Comparison of ENCODE assay signal across 16 mouse cellular contexts in the genomic region with DNA sequence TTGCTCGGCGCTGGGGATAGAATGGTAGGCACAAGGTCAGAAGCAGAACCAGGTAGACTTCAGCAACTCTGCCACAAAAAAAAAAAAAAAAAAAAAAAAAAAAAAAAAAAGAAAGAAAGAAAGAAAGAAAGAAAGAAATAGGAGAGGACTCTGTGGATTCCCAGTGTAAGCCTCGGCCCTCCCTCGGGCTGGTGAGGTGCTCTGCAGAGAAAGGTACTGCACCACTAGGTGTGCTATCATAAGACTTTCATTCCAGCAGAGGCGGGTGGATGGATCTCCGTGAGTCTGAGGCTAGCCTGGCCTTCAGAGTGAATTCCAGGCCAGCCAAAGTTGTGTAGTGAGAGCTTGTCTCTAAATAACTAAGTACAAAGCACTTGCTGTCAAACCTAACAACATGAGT. TPM values are rescaled to one million over a fixed set of nuclear protein-coding genes. Genes with fewer than 3 reads are reported as not detected.
A peak's percentile ranks its signal among the peaks of the same experiment; 100 is the strongest.
DNase-seq lines count a peak whose midpoint lies in the region; ATAC-seq and TF ChIP-seq lines count a peak whose summit lies in the region.
"Had no signal": no experiment of that assay in that cellular context is flagged by ENCODE, and none has a peak within 500 bp of the region (broad histone marks: within the 10 kb centered on the region; RNA-seq: fewer than 3 reads in every experiment).

No protein-coding gene starts in this region.

- no peak overlapping the region for H3K9ac ChIP-seq in lung, embryonic 14.5 days
- H3K9ac ChIP-seq in stomach, postnatal 0 days (ENCODE audit: low read length): no peak overlapping the region
- H3K9ac ChIP-seq: embryonic facial prominence, embryonic 12.5 days; liver, embryonic 15.5 days had no signal

- H3K4me3 ChIP-seq in cerebellum, adult 2 months (replicated peaks; ENCODE audit: insufficient read depth, low read depth, low read length): no peak overlapping the region
- no peak overlapping the region for H3K4me3 ChIP-seq in lung, embryonic 14.5 days (ENCODE audit: low read depth, low read length)
- H3K4me3 ChIP-seq in stomach, postnatal 0 days (ENCODE audit: low read depth, low read length): no peak overlapping the region
- H3K4me3 ChIP-seq: embryonic facial prominence, embryonic 12.5 days; liver, embryonic 15.5 days; megakaryocyte, embryonic 14.5 days had no signal

- no peak for TF ChIP-seq POLR2A in cerebellum, adult 2 months (IDR thresholded peaks at IDR 0.05; ENCODE audit: borderline replicate concordance, insufficient read depth, low read length)

- H3K27ac ChIP-seq in cerebellum, adult 2 months (ENCODE audit: insufficient read depth, low read length): no peak overlapping the region
- H3K27ac ChIP-seq in lung, embryonic 14.5 days (ENCODE audit: low read depth): no peak overlapping the region
- H3K27ac ChIP-seq in stomach, postnatal 0 days (replicated peaks): no peak overlapping the region
- H3K27ac ChIP-seq: embryonic facial prominence, embryonic 12.5 days; liver, embryonic 15.5 days had no signal

- TF ChIP-seq EP300 in stomach, postnatal 0 days (optimal IDR thresholded peaks at IDR 0.05): no peak

- TF ChIP-seq CTCF in cerebellum, adult 2 months (IDR thresholded peaks at IDR 0.05; ENCODE audit: borderline replicate concordance, insufficient read depth, low read depth, low read length): 0 out of 2 replicates have a peak, but pooled peaks have one; percentile 21
- peak; percentile 37; the same call in 1 of the 2 replicates for TF ChIP-seq CTCF in lung, embryonic 14.5 days (IDR thresholded peaks at IDR 0.05; ENCODE audit: low read depth)
- peak; percentile 51 for TF ChIP-seq CTCF in stomach, postnatal 0 days (IDR thresholded peaks at IDR 0.05; ENCODE audit: low read depth)

- no peak overlapping the region for H3K4me2 ChIP-seq in lung, embryonic 14.5 days
- H3K4me2 ChIP-seq in stomach, postnatal 0 days (replicated peaks; ENCODE audit: low read depth): no peak overlapping the region
- H3K4me2 ChIP-seq: embryonic facial prominence, embryonic 12.5 days; liver, embryonic 15.5 days had no signal

- WGBS in cerebellum, adult 2 months: 81% methylated on average over 6 of the region's 6 CpGs
- WGBS in lung, embryonic 14.5 days: 72% methylated on average over 6 of the region's 6 CpGs
- 65% methylated on average over 6 of the region's 6 CpGs for WGBS in stomach, postnatal 0 days

- no peaks in the 10 kb centered on the region for H3K36me3 ChIP-seq in lung, embryonic 14.5 days (ENCODE audit: insufficient read depth)
- no peaks in the 10 kb centered on the region for H3K36me3 ChIP-seq in stomach, postnatal 0 days (ENCODE audit: control insufficient read depth, insufficient read depth, low read length)
- H3K36me3 ChIP-seq: embryonic facial prominence, embryonic 12.5 days; liver, embryonic 15.5 days had no signal

- ATAC-seq in lung, embryonic 14.5 days (ENCODE audit: insufficient read depth): no peak
- ATAC-seq in stomach, postnatal 0 days (ENCODE audit: low FRiP score, low TSS enrichment): peak; percentile 61; the same call in 1 of the 2 replicates

- DNase-seq in cerebellum, adult 2 months: no peak
- no peak for DNase-seq in cerebellum, adult 11 months
- no peak for DNase-seq in lung, embryonic 14.5 days
- no peak for DNase-seq in lung, postnatal 25 days (ENCODE audit: low spot score)
- peak; percentile 28 for DNase-seq in embryo, embryonic 11 days
- no peak for DNase-seq in stomach, postnatal 0 days (ENCODE audit: low spot score)
- DNase-seq in spleen, adult 12 weeks (ENCODE audit: low spot score): no peak
- no peak for DNase-seq in left cerebral cortex, adult 18-20 months (ENCODE audit: low spot score in 2 of 2)
- DNase-seq: cerebellum, adult 18-20 months; heart, adult 11 months; kidney, postnatal 10 days; thymus, adult 2 months had no signal

- no peaks in the 10 kb centered on the region for H3K4me1 ChIP-seq in cerebellum, adult 2 months (ENCODE audit: control insufficient read depth, insufficient read depth, low read length)
- H3K4me1 ChIP-seq in lung, embryonic 14.5 days (ENCODE audit: insufficient read depth): no peaks in the 10 kb centered on the region
- H3K4me1 ChIP-seq in stomach, postnatal 0 days (replicated peaks; ENCODE audit: control insufficient read depth, insufficient read depth): no peaks in the 10 kb centered on the region
- H3K4me1 ChIP-seq: liver, embryonic 15.5 days had no signal

- H3K27me3 ChIP-seq in cerebellum, adult 2 months (ENCODE audit: control insufficient read depth, insufficient read depth, low read length): no peaks in the 10 kb centered on the region
- no peaks in the 10 kb centered on the region for H3K27me3 ChIP-seq in lung, embryonic 14.5 days (ENCODE audit: insufficient read depth, low read length)
- H3K27me3 ChIP-seq in stomach, postnatal 0 days (ENCODE audit: control insufficient read depth, insufficient read depth, low read length): no peaks in the 10 kb centered on the region
- H3K27me3 ChIP-seq: embryonic facial prominence, embryonic 12.5 days; liver, embryonic 15.5 days had no signal

- H3K9me3 ChIP-seq in lung, embryonic 14.5 days (ENCODE audit: low read depth, low read length): no peaks in the 10 kb centered on the region
- no peaks in the 10 kb centered on the region for H3K9me3 ChIP-seq in stomach, postnatal 0 days (ENCODE audit: control insufficient read depth, low read length)
- H3K9me3 ChIP-seq: embryonic facial prominence, embryonic 12.5 days; liver, embryonic 15.5 days had no signal

RNA-seq across cellular contexts. Expression of gene Minos1, which starts 10.9 kb away (rescaled TPM):
- 212 and 218 TPM in 2 replicates for polyA plus RNA-seq in cerebellum, adult 2 months (2012; rRNA removed)
- polyA plus RNA-seq in lung, embryonic 14.5 days (2014; fragmentation: Nextera tagmentation; extraction: Ambion mirVana): 501 and 531 TPM in 2 replicates
- polyA plus RNA-seq in stomach, postnatal 0 days (2015; fragmentation: Nextera tagmentation; extraction: Ambion mirVana): 569 and 588 TPM in 2 replicates
- total RNA-seq in left cerebral cortex, adult 18-20 months (2021): 100 to 1,000 TPM; 198 to 207 TPM

RNA-seq across cellular contexts. Expression of gene Nbl1, which starts 49.0 kb away (rescaled TPM):
- 55.0 and 63.1 TPM in 2 replicates for polyA plus RNA-seq in cerebellum, adult 2 months (2012; rRNA removed)
- polyA plus RNA-seq in lung, embryonic 14.5 days (2014; fragmentation: Nextera tagmentation; extraction: Ambion mirVana): 43.8 and 48.0 TPM in 2 replicates
- polyA plus RNA-seq in stomach, postnatal 0 days (2015; fragmentation: Nextera tagmentation; extraction: Ambion mirVana): 53.6 and 58.9 TPM in 2 replicates
- total RNA-seq in left cerebral cortex, adult 18-20 months (2021): 10 to 100 TPM; 62.6 to 66.6 TPM
- total RNA-seq: neutrophil, adult 5-6 weeks had no signal

RNA-seq across cellular contexts. Expression of gene Capzb, which starts 50.9 kb away (rescaled TPM):
- 199 and 220 TPM in 2 replicates for polyA plus RNA-seq in cerebellum, adult 2 months (2012; rRNA removed)
- 332 and 336 TPM in 2 replicates for polyA plus RNA-seq in lung, embryonic 14.5 days (2014; fragmentation: Nextera tagmentation; extraction: Ambion mirVana)
- 341 and 344 TPM in 2 replicates for polyA plus RNA-seq in stomach, postnatal 0 days (2015; fragmentation: Nextera tagmentation; extraction: Ambion mirVana)
- 100 to 1,000 TPM; 302 to 316 TPM for total RNA-seq in left cerebral cortex, adult 18-20 months (2021)
